Mouse (Mus musculus) spleen, adult 2 months (tissue): Measurements from ENCODE around the gene Asxl1.

Source experiments
- CTCF ChIP-seq: fragments of 200-500 bp; IDR thresholded peaks from 2 replicates; pipeline ENCODE4 v1.5.1; 2011; ENCODE audit warnings: mild to moderate bottlenecking, inconsistent platforms; ENCODE audit not compliant: insufficient read depth, insufficient read length, insufficient replicate concordance; ENCODE audit errors: extremely low read depth
- POLR2A ChIP-seq: fragments of 200-500 bp; IDR thresholded peaks from 2 replicates; pipeline ENCODE4 v1.6.1; 2011; ENCODE audit warnings: low read depth, low read length, inconsistent platforms

- TF ChIP-seq CTCF: no peak
- TF ChIP-seq POLR2A: no peak
Observed at GRCm38 (mm10) chr2:153389831-153390230, 44.2 kb downstream of the Asxl1 start.
